Mouse (Mus musculus) CH12.LX (cell line): ENCODE measurements around the gene Phactr3.

Source experiments
- BHLHE40 ChIP-seq: IDR thresholded peaks from 2 replicates; pipeline ENCODE4 v1.6.1; 2011; ENCODE audit warnings: mild to moderate bottlenecking, low read depth, low read length, improper control_type of control experiment
- CTCF ChIP-seq, 2 experiments: IDR thresholded peaks in 1 of 2; conservative IDR thresholded peaks in 1 of 2; 2 replicates each; pipeline ENCODE4 v1.5.1; 2011 to 2012; ENCODE audit warnings: low read depth in 2 of 2, low read length in 2 of 2, improper control_type of control experiment in 1 of 2, inconsistent platforms in 1 of 2, mild to moderate bottlenecking in 1 of 2, moderate library complexity in 1 of 2
- EP300 ChIP-seq: IDR thresholded peaks from 2 replicates; pipeline ENCODE4 v1.6.1; 2011; ENCODE audit warnings: low read length, improper control_type of control experiment
- MEF2A ChIP-seq: IDR thresholded peaks from 2 replicates; pipeline ENCODE4 v1.6.1; 2014; ENCODE audit warnings: low read depth, mild to moderate bottlenecking, inconsistent platforms, low read length, improper control_type of control experiment, borderline replicate concordance
- MYC ChIP-seq: IDR thresholded peaks from 2 replicates; pipeline ENCODE4 v1.6.1; 2011; ENCODE audit warnings: low read depth, mild to moderate bottlenecking, improper control_type of control experiment, low read length
- POLR2AphosphoS2 ChIP-seq: IDR thresholded peaks from 2 replicates; pipeline ENCODE4 v1.6.1; 2011; ENCODE audit warnings: low read depth, low read length, improper control_type of control experiment
- SMC3 ChIP-seq: IDR thresholded peaks from 2 replicates; pipeline ENCODE4 v1.6.1; 2011; ENCODE audit warnings: low read depth, low read length, improper control_type of control experiment
- TBP ChIP-seq: conservative IDR thresholded peaks from 2 replicates; pipeline ENCODE4 v1.6.1; 2011; ENCODE audit warnings: low read depth, low read length, improper control_type of control experiment
- ZKSCAN1 ChIP-seq: IDR thresholded peaks from 2 replicates; pipeline ENCODE4 v1.6.1; 2012; ENCODE audit warnings: low read depth, inconsistent platforms, low read length, improper control_type of control experiment, borderline replicate concordance
- ZMIZ1 ChIP-seq: IDR thresholded peaks from 2 replicates; pipeline ENCODE4 v1.6.1; 2012; ENCODE audit warnings: low read depth, mild to moderate bottlenecking, inconsistent platforms, low read length, improper control_type of control experiment
- ZNF384 ChIP-seq: IDR thresholded peaks from 2 replicates; pipeline ENCODE4 v1.6.1; 2012; ENCODE audit warnings: low read depth, low read length, improper control_type of control experiment, inconsistent platforms

GRCm38 (mm10) chr2:178244866-178245265 is 126.1 kb downstream of the Phactr3 start:
- no peak for TF ChIP-seq ZMIZ1
- TF ChIP-seq CTCF (conservative IDR thresholded peaks at IDR 0.05 in 1 of 2, IDR thresholded peaks at IDR 0.05 in 1 of 2; ENCODE audit: low read depth in 2 of 2, low read length in 2 of 2), result no peak
- TF ChIP-seq SMC3, result no peak
- no peak for TF ChIP-seq ZKSCAN1
- TF ChIP-seq TBP, result no peak
- TF ChIP-seq EP300, result no peak
- TF ChIP-seq BHLHE40, result no peak
- no peak for TF ChIP-seq ZNF384
- TF ChIP-seq POLR2AphosphoS2, result no peak
- TF ChIP-seq MYC, result no peak
- no peak for TF ChIP-seq MEF2A
